24 mouse cellular contexts compared by ENCODE assay signal in the genomic region with DNA sequence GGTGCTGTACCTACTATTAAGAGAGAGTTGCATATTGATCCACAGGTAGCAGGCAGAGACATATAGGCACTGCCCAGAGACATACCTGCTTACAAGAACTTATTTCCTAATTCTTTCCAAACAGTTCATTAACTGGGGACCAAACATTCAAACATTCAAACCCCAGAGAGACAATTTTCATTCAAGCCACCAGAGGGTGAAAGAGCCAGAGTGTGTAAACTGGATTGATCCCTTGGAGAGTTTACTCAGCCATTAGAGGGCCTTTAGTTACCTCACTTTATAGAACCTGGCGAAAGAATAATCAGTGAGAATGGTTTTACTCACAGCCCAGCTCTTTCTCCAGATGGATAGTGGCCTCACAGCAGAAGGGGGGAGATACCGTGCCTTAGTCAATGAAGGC. TPM values are rescaled to one million over a fixed set of nuclear protein-coding genes. Genes with fewer than 3 reads are reported as not detected.
DNase-seq lines count a peak whose midpoint lies in the region; ATAC-seq and TF ChIP-seq lines count a peak whose summit lies in the region.
"Had no signal": no experiment of that assay in that cellular context is flagged by ENCODE, and none has a peak within 500 bp of the region (broad histone marks: within the 10 kb centered on the region; RNA-seq: fewer than 3 reads in every experiment).

No protein-coding gene starts in this region.

- DNase-seq in hindbrain, postnatal 0 days (ENCODE audit: low spot score), result no peak
- no peak for DNase-seq in hindbrain, embryonic 11.5 days (ENCODE audit: low spot score)
- DNase-seq in liver, postnatal 0 days, result no peak
- DNase-seq in liver (no peak), MEL (ENCODE audit: low read depth, low spot score) (peak; percentile 22)
- DNase-seq in stomach, postnatal 0 days (ENCODE audit: low spot score), result no peak
- DNase-seq in adrenal gland, adult 18-20 months (ENCODE audit: low spot score in 2 of 2), result no peak
- DNase-seq: adrenal gland, postnatal 36 days; cerebellum, adult 9-11 months; kidney, adult 18-20 months; kidney, postnatal 10 days; layer of hippocampus, postnatal 36 days; lung, postnatal 10 days; midbrain, embryonic 14.5 days; right cerebral cortex, postnatal 14 days; spleen, adult 18-20 months; thymus, postnatal 14 days had no signal

- no peak for TF ChIP-seq EP300 in liver, postnatal 0 days (IDR thresholded peaks at IDR 0.05; ENCODE audit: low read depth)
- no peak for TF ChIP-seq EP300 in MEL (IDR thresholded peaks at IDR 0.05; ENCODE audit: low read depth in 1 of 2, low read length in 2 of 2)
- no peak for TF ChIP-seq EP300 in stomach, postnatal 0 days (optimal IDR thresholded peaks at IDR 0.05)

- no peak overlapping the region for H3K4me3 ChIP-seq in hindbrain, postnatal 0 days (ENCODE audit: low read length)
- no peak overlapping the region for H3K4me3 ChIP-seq in hindbrain, embryonic 11.5 days (ENCODE audit: low read depth, low read length)
- no peak overlapping the region for H3K4me3 ChIP-seq in liver, postnatal 0 days (ENCODE audit: low read depth, low read length)
- H3K4me3 ChIP-seq in MEL (ENCODE audit: control insufficient read depth in 1 of 2, insufficient read depth in 1 of 2, low read depth in 2 of 2, low read length in 2 of 2), result no peak overlapping the region
- H3K4me3 ChIP-seq in stomach, postnatal 0 days (ENCODE audit: low read depth, low read length), result no peak overlapping the region
- H3K4me3 ChIP-seq: embryonic facial prominence, embryonic 10.5 days; heart, embryonic 10.5 days; hindbrain, embryonic 10.5 days; limb, embryonic 13.5 days; liver, embryonic 15.5 days; neural tube, embryonic 12.5 days had no signal

- H3K9ac ChIP-seq in hindbrain, postnatal 0 days (replicated peaks; ENCODE audit: low read length), result no peak overlapping the region
- H3K9ac ChIP-seq in hindbrain, embryonic 11.5 days (ENCODE audit: low read depth, low read length), result no peak overlapping the region
- no peak overlapping the region for H3K9ac ChIP-seq in liver, postnatal 0 days (replicated peaks)
- H3K9ac ChIP-seq in MEL (ENCODE audit: control insufficient read depth, low read depth, low read length, poor library complexity, severe bottlenecking), result no peak overlapping the region
- H3K9ac ChIP-seq in stomach, postnatal 0 days (ENCODE audit: low read length), result no peak overlapping the region
- H3K9ac ChIP-seq: limb, embryonic 13.5 days; liver, embryonic 15.5 days; neural tube, embryonic 12.5 days had no signal

- TF ChIP-seq POLR2A in MEL (IDR thresholded peaks at IDR 0.05; ENCODE audit: control insufficient read depth in 1 of 2, insufficient read depth in 1 of 2, low read depth in 1 of 2, low read length in 2 of 2, poor library complexity in 1 of 2), result no peak

- H3K27ac ChIP-seq in hindbrain, postnatal 0 days, result no peak overlapping the region
- H3K27ac ChIP-seq in hindbrain, embryonic 11.5 days (ENCODE audit: low read depth, low read length), result no peak overlapping the region
- H3K27ac ChIP-seq in liver, postnatal 0 days (ENCODE audit: low read depth), result no peak overlapping the region
- no peak overlapping the region for H3K27ac ChIP-seq in MEL (ENCODE audit: control insufficient read depth, low read depth, low read length)
- no peak overlapping the region for H3K27ac ChIP-seq in stomach, postnatal 0 days (replicated peaks)
- H3K27ac ChIP-seq: embryonic facial prominence, embryonic 10.5 days; heart, embryonic 10.5 days; hindbrain, embryonic 10.5 days; limb, embryonic 13.5 days; liver, embryonic 15.5 days; neural tube, embryonic 12.5 days had no signal

- WGBS in hindbrain, postnatal 0 days, result 90% methylated on average over 2 of the region's 2 CpGs
- 80% methylated on average over 2 of the region's 2 CpGs for WGBS in hindbrain, embryonic 11.5 days
- 68% methylated on average over 2 of the region's 2 CpGs for WGBS in liver, postnatal 0 days (ENCODE audit: insufficient replicate concordance)
- 75% methylated on average over 2 of the region's 2 CpGs for WGBS in stomach, postnatal 0 days

- H3K4me1 ChIP-seq in hindbrain, postnatal 0 days (ENCODE audit: insufficient read depth, low read length), result no peaks in the 10 kb centered on the region
- H3K4me1 ChIP-seq in hindbrain, embryonic 11.5 days (replicated peaks; ENCODE audit: control insufficient read depth, insufficient read depth, low read length), result no peaks in the 10 kb centered on the region
- peaks cover 7% of the 10 kb centered on the region; the same call in 1 of the 2 replicates for H3K4me1 ChIP-seq in liver, postnatal 0 days (ENCODE audit: insufficient read depth)
- no peaks in the 10 kb centered on the region; a peak in 1 of 4 replicates for H3K4me1 ChIP-seq in MEL (ENCODE audit: control insufficient read depth in 1 of 2, insufficient read depth in 2 of 2, low read length in 2 of 2)
- no peaks in the 10 kb centered on the region; the same call in 1 of the 2 replicates for H3K4me1 ChIP-seq in stomach, postnatal 0 days (replicated peaks; ENCODE audit: control insufficient read depth, insufficient read depth)
- H3K4me1 ChIP-seq: hindbrain, embryonic 10.5 days; neural tube, embryonic 12.5 days had no signal

- no peaks in the 10 kb centered on the region for H3K27me3 ChIP-seq in hindbrain, postnatal 0 days (ENCODE audit: insufficient read depth, low read length)
- no peaks in the 10 kb centered on the region for H3K27me3 ChIP-seq in hindbrain, embryonic 11.5 days (ENCODE audit: control insufficient read depth, insufficient read depth, low read length)
- no peaks in the 10 kb centered on the region for H3K27me3 ChIP-seq in liver, postnatal 0 days (ENCODE audit: insufficient read depth, low read length)
- H3K27me3 ChIP-seq in MEL (ENCODE audit: control insufficient read depth in 1 of 2, insufficient read depth in 2 of 2, low read length in 2 of 2), result no peaks in the 10 kb centered on the region
- H3K27me3 ChIP-seq in stomach, postnatal 0 days (ENCODE audit: control insufficient read depth, insufficient read depth, low read length), result no peaks in the 10 kb centered on the region
- H3K27me3 ChIP-seq: limb, embryonic 13.5 days; liver, embryonic 15.5 days; neural tube, embryonic 12.5 days had no signal

- no peaks in the 10 kb centered on the region for H3K36me3 ChIP-seq in hindbrain, postnatal 0 days (ENCODE audit: insufficient read depth, low read length)
- no peaks in the 10 kb centered on the region for H3K36me3 ChIP-seq in hindbrain, embryonic 11.5 days (ENCODE audit: control insufficient read depth, insufficient read depth, low read length)
- peaks cover 2% of the 10 kb centered on the region; the same call in 1 of the 2 replicates for H3K36me3 ChIP-seq in liver, postnatal 0 days (replicated peaks; ENCODE audit: insufficient read depth, low read length)
- H3K36me3 ChIP-seq in MEL (ENCODE audit: control insufficient read depth in 1 of 2, insufficient read depth in 2 of 2, low read length in 2 of 2), result peaks cover 2 to 12% of the 10 kb centered on the region in 2 experiments; a peak in 2 of 4 replicates
- H3K36me3 ChIP-seq in stomach, postnatal 0 days (ENCODE audit: control insufficient read depth, insufficient read depth, low read length), result no peaks in the 10 kb centered on the region
- H3K36me3 ChIP-seq: neural tube, embryonic 12.5 days had no signal

- H3K9me3 ChIP-seq in hindbrain, postnatal 0 days (ENCODE audit: low read length), result no peaks in the 10 kb centered on the region
- H3K9me3 ChIP-seq in hindbrain, embryonic 11.5 days (ENCODE audit: control insufficient read depth, low read length), result no peaks in the 10 kb centered on the region
- H3K9me3 ChIP-seq in liver, postnatal 0 days (ENCODE audit: low read length), result no peaks in the 10 kb centered on the region
- H3K9me3 ChIP-seq in MEL (replicated peaks; ENCODE audit: insufficient read depth, low read length), result no peaks in the 10 kb centered on the region
- no peaks in the 10 kb centered on the region for H3K9me3 ChIP-seq in stomach, postnatal 0 days (ENCODE audit: control insufficient read depth, low read length)
- H3K9me3 ChIP-seq: embryonic facial prominence, embryonic 10.5 days; heart, embryonic 10.5 days; hindbrain, embryonic 10.5 days; limb, embryonic 13.5 days; liver, embryonic 15.5 days; megakaryocyte, embryonic 14.5 days; neural tube, embryonic 12.5 days had no signal

- TF ChIP-seq CTCF in hindbrain, postnatal 0 days (IDR thresholded peaks at IDR 0.05; ENCODE audit: low read depth), result peak; percentile 20
- TF ChIP-seq CTCF in liver, postnatal 0 days (IDR thresholded peaks at IDR 0.05; ENCODE audit: low read depth), result peak; percentile 40
- peak in 1 of 3 experiments; percentile 30; a peak in 2 of 6 replicates for TF ChIP-seq CTCF in MEL (IDR thresholded peaks at IDR 0.05 in 2 of 3, conservative IDR thresholded peaks at IDR 0.05 in 1 of 3; ENCODE audit: control insufficient read depth in 1 of 3, insufficient read depth in 1 of 3, low read depth in 2 of 3, low read length in 3 of 3, poor library complexity in 1 of 3, severe bottlenecking in 1 of 3)
- TF ChIP-seq CTCF in stomach, postnatal 0 days (IDR thresholded peaks at IDR 0.05; ENCODE audit: low read depth), result peak; percentile 53

- TF ChIP-seq RAD21 in MEL (IDR thresholded peaks at IDR 0.05; ENCODE audit: low read depth, low read length), result no peak; the same call in 1 of the 2 replicates

- H3K4me2 ChIP-seq in hindbrain, postnatal 0 days (ENCODE audit: low read depth, low read length), result no peak overlapping the region
- H3K4me2 ChIP-seq in hindbrain, embryonic 11.5 days (replicated peaks; ENCODE audit: low read depth, low read length), result no peak overlapping the region
- no peak overlapping the region for H3K4me2 ChIP-seq in liver, postnatal 0 days (ENCODE audit: low read depth, low read length)
- no peak overlapping the region for H3K4me2 ChIP-seq in stomach, postnatal 0 days (replicated peaks; ENCODE audit: low read depth)
- H3K4me2 ChIP-seq: limb, embryonic 13.5 days; liver, embryonic 15.5 days; neural tube, embryonic 12.5 days had no signal

- peaks cover 75% of the 10 kb centered on the region for H3K79me2 ChIP-seq in MEL (ENCODE audit: control insufficient read depth, insufficient read depth, low read length, poor library complexity)

- ATAC-seq in hindbrain, postnatal 0 days, result no peak
- no peak for ATAC-seq in hindbrain, embryonic 11.5 days (ENCODE audit: low FRiP score)
- peak; percentile 81 for ATAC-seq in liver, postnatal 0 days
- no peak for ATAC-seq in stomach, postnatal 0 days (ENCODE audit: low FRiP score, low TSS enrichment)

RNA-seq across cellular contexts. Expression of gene Uhrf1bp1, which starts 9.2 kb away (rescaled TPM):
- 18.1 and 19.9 TPM in 2 replicates for total RNA-seq in hindbrain, postnatal 0 days (2014; rRNA removed)
- 3.4 and 3.6 TPM in 2 replicates for polyA plus RNA-seq in hindbrain, postnatal 0 days (2015; fragmentation: Nextera tagmentation; extraction: Ambion mirVana)
- polyA plus RNA-seq in hindbrain, embryonic 11.5 days (2014; fragmentation: Nextera tagmentation; extraction: Ambion mirVana), result 4.9 TPM in 2 replicates
- 1.6 and 2.2 TPM in 2 replicates for polyA plus RNA-seq in liver, postnatal 0 days (2015; fragmentation: Nextera tagmentation; extraction: Ambion mirVana)
- 23.1 and 25.9 TPM in 2 replicates for total RNA-seq in MEL (2012; rRNA removed)
- 10 to 100 TPM in 1 of 2 experiments, not detected in 1; 43.6 TPM for polyA plus RNA-seq in MEL (2012; ENCODE audit: insufficient read depth in 1 of 2, insufficient read length in 2 of 2, low read depth in 1 of 2, low replicate concordance in 2 of 2, missing spikeins in 1 of 2)
- 1.3 and 1.4 TPM in 2 replicates for polyA plus RNA-seq in stomach, postnatal 0 days (2015; fragmentation: Nextera tagmentation; extraction: Ambion mirVana)
- 10 to 100 TPM; 19.7 to 33.5 TPM for total RNA-seq in adrenal gland, adult 18-20 months (2021)

RNA-seq across cellular contexts. Expression of gene Snrpc, which starts 27.5 kb away (rescaled TPM):
- 124 and 146 TPM in 2 replicates for total RNA-seq in hindbrain, postnatal 0 days (2014; rRNA removed)
- 235 TPM in 2 replicates for polyA plus RNA-seq in hindbrain, postnatal 0 days (2015; fragmentation: Nextera tagmentation; extraction: Ambion mirVana)
- 344 and 359 TPM in 2 replicates for polyA plus RNA-seq in hindbrain, embryonic 11.5 days (2014; fragmentation: Nextera tagmentation; extraction: Ambion mirVana)
- polyA plus RNA-seq in liver, postnatal 0 days (2015; fragmentation: Nextera tagmentation; extraction: Ambion mirVana), result 96.2 and 99.0 TPM in 2 replicates
- total RNA-seq in MEL (2012; rRNA removed), result 217 and 219 TPM in 2 replicates
- polyA plus RNA-seq in MEL (2012; ENCODE audit: insufficient read depth in 1 of 2, insufficient read length in 2 of 2, low read depth in 1 of 2, low replicate concordance in 2 of 2, missing spikeins in 1 of 2), result 100 to 1,000 TPM in 1 of 2 experiments, not detected in 1; 227 TPM
- 163 and 179 TPM in 2 replicates for polyA plus RNA-seq in stomach, postnatal 0 days (2015; fragmentation: Nextera tagmentation; extraction: Ambion mirVana)
- total RNA-seq in adrenal gland, adult 18-20 months (2021), result 10 to 100 TPM; 66.1 to 66.6 TPM

RNA-seq across cellular contexts. Expression of gene Anks1, which starts 43.6 kb away (rescaled TPM):
- 102 and 114 TPM in 2 replicates for total RNA-seq in hindbrain, postnatal 0 days (2014; rRNA removed)
- 35.0 and 35.8 TPM in 2 replicates for polyA plus RNA-seq in hindbrain, postnatal 0 days (2015; fragmentation: Nextera tagmentation; extraction: Ambion mirVana)
- 35.5 and 43.6 TPM in 2 replicates for polyA plus RNA-seq in hindbrain, embryonic 11.5 days (2014; fragmentation: Nextera tagmentation; extraction: Ambion mirVana)
- polyA plus RNA-seq in liver, postnatal 0 days (2015; fragmentation: Nextera tagmentation; extraction: Ambion mirVana), result 2.3 and 3.0 TPM in 2 replicates
- total RNA-seq in MEL (2012; rRNA removed), result 11.6 and 11.9 TPM in 2 replicates
- 10 to 100 TPM in 1 of 2 experiments, not detected in 1; 15.9 TPM for polyA plus RNA-seq in MEL (2012; ENCODE audit: insufficient read depth in 1 of 2, insufficient read length in 2 of 2, low read depth in 1 of 2, low replicate concordance in 2 of 2, missing spikeins in 1 of 2)
- polyA plus RNA-seq in stomach, postnatal 0 days (2015; fragmentation: Nextera tagmentation; extraction: Ambion mirVana), result 7.8 and 8.3 TPM in 2 replicates
- total RNA-seq in adrenal gland, adult 18-20 months (2021), result 10 to 100 TPM; 23.6 to 29.1 TPM

RNA-seq across cellular contexts. Expression of gene Taf11, which starts 44.2 kb away (rescaled TPM):
- total RNA-seq in hindbrain, postnatal 0 days (2014; rRNA removed), result 7.7 and 15.3 TPM in 2 replicates
- polyA plus RNA-seq in hindbrain, postnatal 0 days (2015; fragmentation: Nextera tagmentation; extraction: Ambion mirVana), result 54.6 and 62.0 TPM in 2 replicates
- polyA plus RNA-seq in hindbrain, embryonic 11.5 days (2014; fragmentation: Nextera tagmentation; extraction: Ambion mirVana), result 89.5 and 93.9 TPM in 2 replicates
- polyA plus RNA-seq in liver, postnatal 0 days (2015; fragmentation: Nextera tagmentation; extraction: Ambion mirVana), result 17.4 and 17.8 TPM in 2 replicates
- total RNA-seq in MEL (2012; rRNA removed), result 40.8 and 45.7 TPM in 2 replicates
- 10 to 100 TPM in 1 of 2 experiments, not detected in 1; 77.8 TPM for polyA plus RNA-seq in MEL (2012; ENCODE audit: insufficient read depth in 1 of 2, insufficient read length in 2 of 2, low read depth in 1 of 2, low replicate concordance in 2 of 2, missing spikeins in 1 of 2)
- polyA plus RNA-seq in stomach, postnatal 0 days (2015; fragmentation: Nextera tagmentation; extraction: Ambion mirVana), result 33.4 and 34.0 TPM in 2 replicates
- total RNA-seq in adrenal gland, adult 18-20 months (2021), result 10 to 100 TPM; 27.5 to 27.6 TPM

RNA-seq across cellular contexts. Expression of gene D17Wsu92e, which starts 45.0 kb away (rescaled TPM):
- 73.4 and 89.6 TPM in 2 replicates for total RNA-seq in hindbrain, postnatal 0 days (2014; rRNA removed)
- polyA plus RNA-seq in hindbrain, postnatal 0 days (2015; fragmentation: Nextera tagmentation; extraction: Ambion mirVana), result 10.3 and 10.5 TPM in 2 replicates
- 10.4 and 10.9 TPM in 2 replicates for polyA plus RNA-seq in hindbrain, embryonic 11.5 days (2014; fragmentation: Nextera tagmentation; extraction: Ambion mirVana)
- 23.8 and 24.7 TPM in 2 replicates for polyA plus RNA-seq in liver, postnatal 0 days (2015; fragmentation: Nextera tagmentation; extraction: Ambion mirVana)
- 66.5 and 72.5 TPM in 2 replicates for total RNA-seq in MEL (2012; rRNA removed)
- 100 to 1,000 TPM in 1 of 2 experiments, not detected in 1; 108 TPM for polyA plus RNA-seq in MEL (2012; ENCODE audit: insufficient read depth in 1 of 2, insufficient read length in 2 of 2, low read depth in 1 of 2, low replicate concordance in 2 of 2, missing spikeins in 1 of 2)
- polyA plus RNA-seq in stomach, postnatal 0 days (2015; fragmentation: Nextera tagmentation; extraction: Ambion mirVana), result 23.3 and 25.4 TPM in 2 replicates
- 100 to 1,000 TPM; 158 to 188 TPM for total RNA-seq in adrenal gland, adult 18-20 months (2021)
